Mouse (Mus musculus) midbrain, embryonic 10.5 days (tissue): ENCODE results near the gene Fhit. TPM values are rescaled to one million over a fixed set of nuclear protein-coding genes. Genes with fewer than 3 reads are reported as not detected.

Source experiments
- DNase-seq: peaks from one replicate; pipeline ENCODE4 v3.0.0-alpha.2; 2017; ENCODE audit warnings: low spot score
- H3K27ac ChIP-seq: fragments of 300-500 bp; sonication (generic); replicated peaks from 2 replicates; pipeline ENCODE4 v1.5.1; 2016; ENCODE audit warnings: mild to moderate bottlenecking
- H3K27me3 ChIP-seq: fragments of 300-500 bp; sonication (generic); 2 replicates; pipeline ENCODE4 v1.6.1; 2016; ENCODE audit warnings: low read depth, mild to moderate bottlenecking; ENCODE audit not compliant: poor library complexity, severe bottlenecking
- H3K36me3 ChIP-seq: fragments of 300-500 bp; sonication (generic); 2 replicates; pipeline ENCODE4 v1.6.1; 2016; ENCODE audit warnings: mild to moderate bottlenecking, moderate library complexity
- H3K4me1 ChIP-seq: fragments of 300-500 bp; sonication (generic); 2 replicates; pipeline ENCODE4 v1.6.1; 2016
- H3K4me3 ChIP-seq: fragments of 300-500 bp; sonication (generic); 2 replicates; pipeline ENCODE4 v1.5.1; 2016; ENCODE audit warnings: mild to moderate bottlenecking, moderate library complexity
- H3K9me3 ChIP-seq: fragments of 300-500 bp; sonication (generic); replicated peaks from 2 replicates; pipeline ENCODE4 v1.6.1; 2016; ENCODE audit warnings: mild to moderate bottlenecking
- WGBS: fragments of 180-500 bp; shearing (Covaris S2); methylation state at CpG from one replicate; pipeline ENCODE4 v1.1.7; 2016; 5-methylcytosine and 5-hydroxymethylcytosine counted together
- polyA plus RNA-seq: library from polyadenylated mRNA; unstranded; fragments of >200 nt; fragmentation: Nextera tagmentation; extraction: Ambion mirVana; gene quantifications from 2 replicates; pipeline ENCODE4 v1.2.1, GENCODE M21; 2016

Fhit gene
- polyA plus RNA-seq, 1 experiment from 2014 or later: 3.4 TPM

GRCm38 (mm10) chr14:10655842-10656241, 506.0 kb downstream of the Fhit start:
- Histone ChIP-seq H3K4me1 (peaks cover 5% of the 10 kb centered on the region; the same call in 1 of the 2 replicates), H3K27ac (no peak overlapping the region), H3K4me3 (no peak overlapping the region), H3K9me3 (no peaks in the 10 kb centered on the region), H3K27me3 (no peaks in the 10 kb centered on the region), H3K36me3 (no peaks in the 10 kb centered on the region)
- no peak for DNase-seq
- WGBS: 55% methylated on average over 3 of the region's 3 CpGs

GRCm38 (mm10) chr14:10647832-10648231, 514.0 kb downstream of the Fhit start:
- H3K9me3 ChIP-seq: no peaks in the 10 kb centered on the region
- H3K4me1 ChIP-seq: no peaks in the 10 kb centered on the region
- no peaks in the 10 kb centered on the region for H3K27me3 ChIP-seq
- no peak for DNase-seq
- no peaks in the 10 kb centered on the region for H3K36me3 ChIP-seq
- H3K4me3 ChIP-seq: no peak overlapping the region
- H3K27ac ChIP-seq: no peak overlapping the region

DNA sequence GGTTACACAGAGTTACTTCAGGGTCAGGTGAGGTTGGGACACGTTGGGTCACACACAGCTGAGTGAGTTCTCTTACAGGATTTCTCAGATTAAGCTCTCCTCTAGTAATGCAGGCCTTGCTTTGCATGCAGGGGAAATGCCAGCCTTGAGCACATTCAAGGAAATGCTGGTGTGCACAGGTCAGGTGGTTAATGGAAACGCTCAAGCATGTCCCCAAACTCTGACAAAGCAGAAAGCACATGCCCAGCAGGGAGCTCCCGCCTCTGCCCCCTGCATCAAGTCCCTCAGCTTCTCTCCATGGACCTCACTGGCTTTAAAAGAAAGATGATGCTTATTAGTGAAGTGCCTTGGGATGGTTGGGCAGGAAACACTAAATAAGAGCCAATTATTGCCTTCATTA, 530.1 kb downstream of the Fhit start:
- Histone ChIP-seq H3K9me3 (no peaks in the 10 kb centered on the region), H3K36me3 (no peaks in the 10 kb centered on the region), H3K4me3 (no peak overlapping the region), H3K27me3 (no peaks in the 10 kb centered on the region), H3K27ac (no peak overlapping the region), H3K4me1 (no peaks in the 10 kb centered on the region; the same call in 1 of the 2 replicates)
- WGBS: 57% methylated on average over 3 of the region's 3 CpGs
- no peak for DNase-seq

DNA sequence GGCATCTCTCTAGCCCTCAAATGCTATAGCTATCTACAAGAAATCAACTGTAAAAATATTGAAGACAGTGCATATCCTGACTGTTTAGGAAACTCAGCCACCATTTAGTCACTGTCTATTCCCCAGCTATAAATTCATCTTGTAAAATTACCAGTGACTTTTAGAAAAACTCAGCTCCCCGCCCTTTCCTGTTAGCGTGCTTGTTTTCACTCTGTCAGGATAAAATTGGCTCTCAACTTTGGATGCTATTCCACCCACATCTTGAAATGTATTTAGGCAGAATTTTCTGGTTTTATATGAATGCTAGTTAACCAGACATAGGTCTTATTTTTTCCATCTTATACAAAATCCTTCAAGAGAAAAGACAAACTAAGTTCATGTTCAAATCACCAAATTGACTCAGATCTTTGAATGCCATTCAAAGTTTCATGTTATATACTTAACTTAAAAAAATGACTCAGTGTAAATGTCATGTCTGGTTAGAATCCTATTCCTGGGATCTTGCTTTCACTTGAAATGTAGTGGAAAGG, 530.9 kb downstream of the Fhit start:
- H3K27me3 ChIP-seq: no peaks in the 10 kb centered on the region
- no peak overlapping the region for H3K4me3 ChIP-seq
- no peak overlapping the region for H3K27ac ChIP-seq
- H3K36me3 ChIP-seq: no peaks in the 10 kb centered on the region
- WGBS: 98% methylated on average over 2 of the region's 2 CpGs
- no peaks in the 10 kb centered on the region; the same call in 1 of the 2 replicates for H3K4me1 ChIP-seq
- no peaks in the 10 kb centered on the region for H3K9me3 ChIP-seq
- no peak for DNase-seq

DNA sequence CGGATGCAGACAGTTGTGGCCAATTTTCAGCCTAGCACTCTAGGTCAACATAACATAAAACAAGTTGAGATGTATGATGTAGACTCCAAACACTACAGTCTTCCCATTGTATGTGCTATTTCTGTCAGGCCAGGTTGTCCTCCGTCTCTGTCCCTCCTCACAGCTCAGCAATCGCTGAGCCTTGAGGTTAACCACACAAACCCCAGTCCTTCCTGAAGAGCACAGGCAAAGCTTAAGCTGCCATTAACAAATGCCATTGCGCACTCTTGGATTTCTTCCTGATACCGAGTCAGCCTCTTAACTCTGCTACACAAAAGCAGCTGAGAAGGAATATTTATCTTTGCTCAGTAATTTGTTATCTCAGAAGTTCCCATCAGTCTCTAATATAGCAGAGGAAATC, 568.4 kb downstream of the Fhit start:
- no peak overlapping the region for H3K27ac ChIP-seq
- no peak overlapping the region for H3K4me3 ChIP-seq
- no peaks in the 10 kb centered on the region for H3K27me3 ChIP-seq
- 84% methylated on average over 5 of the region's 5 CpGs for WGBS
- no peak for DNase-seq
- H3K36me3 ChIP-seq: no peaks in the 10 kb centered on the region
- H3K4me1 ChIP-seq: no peaks in the 10 kb centered on the region
- no peaks in the 10 kb centered on the region for H3K9me3 ChIP-seq

DNA sequence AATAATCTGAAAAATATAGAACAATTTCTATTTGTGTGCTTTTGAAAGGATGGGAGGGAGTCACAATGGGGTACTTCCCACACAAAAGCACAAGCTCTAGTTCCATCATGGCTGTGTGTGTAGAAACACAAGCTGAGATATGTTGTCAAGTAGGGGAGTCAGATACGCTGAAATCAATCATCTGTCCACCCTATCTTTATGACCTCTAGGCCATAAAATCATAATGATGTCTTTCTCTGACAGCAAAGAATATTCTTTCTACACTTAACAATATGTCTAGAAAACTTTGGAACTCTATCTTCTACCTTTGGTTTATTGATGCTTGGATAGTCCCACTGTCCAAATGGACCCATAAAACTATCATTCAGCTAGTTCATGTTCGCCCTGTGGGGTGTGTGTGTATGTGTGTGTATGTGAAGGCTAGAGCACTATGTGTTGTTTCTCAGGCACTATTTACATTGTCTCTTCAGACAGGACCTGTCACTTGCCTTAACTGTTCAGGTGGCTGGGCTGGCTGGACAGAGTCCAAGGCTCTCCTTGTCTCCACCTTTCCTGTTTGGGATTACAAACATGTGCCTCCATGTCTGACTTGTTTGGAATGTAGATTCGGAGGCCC, 592.8 kb downstream of the Fhit start:
- Histone ChIP-seq H3K9me3 (no peaks in the 10 kb centered on the region), H3K36me3 (no peaks in the 10 kb centered on the region), H3K4me1 (no peaks in the 10 kb centered on the region), H3K27me3 (no peaks in the 10 kb centered on the region), H3K27ac (no peak overlapping the region), H3K4me3 (no peak overlapping the region)
- 87% methylated on average over 3 of the region's 3 CpGs for WGBS
- DNase-seq: no peak

GRCm38 (mm10) chr14:10567771-10568170, 594.1 kb downstream of the Fhit start:
- no peaks in the 10 kb centered on the region for H3K27me3 ChIP-seq
- 80% methylated on average over 2 of the region's 2 CpGs for WGBS
- no peak overlapping the region for H3K27ac ChIP-seq

DNA sequence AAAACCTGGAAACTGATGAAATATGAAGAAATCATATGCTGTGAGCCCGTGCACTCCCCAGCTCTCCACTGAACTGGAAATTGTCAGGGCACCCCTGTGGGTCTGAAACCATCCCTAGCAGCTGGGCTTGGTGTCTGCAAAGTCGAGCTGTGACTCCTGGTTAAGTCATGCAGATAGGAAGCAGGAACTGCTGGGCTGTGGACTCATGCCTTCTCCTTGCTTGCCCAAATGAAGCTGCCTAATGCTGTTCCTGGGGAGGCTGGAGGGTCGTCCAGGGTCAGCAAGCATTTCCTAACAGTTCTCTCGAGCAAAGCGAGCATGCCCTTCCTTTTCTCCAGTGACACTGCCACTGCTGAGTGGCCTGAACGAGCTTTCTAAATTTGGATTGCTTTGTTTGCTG, 607.1 kb downstream of the Fhit start:
- no peak for DNase-seq

More at GRCm38 (mm10) chr14:10567771-10568170, 594.1 kb downstream of the Fhit start:
- H3K4me1 ChIP-seq: no peaks in the 10 kb centered on the region
- DNase-seq: no peak
- no peaks in the 10 kb centered on the region for H3K36me3 ChIP-seq
- no peak overlapping the region for H3K4me3 ChIP-seq
- H3K9me3 ChIP-seq: no peaks in the 10 kb centered on the region

GRCm38 (mm10) chr14:10548632-10549031, 613.2 kb downstream of the Fhit start:
- 86% methylated on average over 2 of the region's 2 CpGs for WGBS
- Histone ChIP-seq H3K36me3 (no peaks in the 10 kb centered on the region), H3K27me3 (no peaks in the 10 kb centered on the region), H3K4me3 (no peak overlapping the region), H3K4me1 (no peaks in the 10 kb centered on the region), H3K9me3 (no peaks in the 10 kb centered on the region), H3K27ac (no peak overlapping the region)
- no peak for DNase-seq

More for the DNA sequence above, 607.1 kb downstream of the Fhit start:
- H3K9me3 ChIP-seq: no peaks in the 10 kb centered on the region
- no peaks in the 10 kb centered on the region for H3K27me3 ChIP-seq
- no peaks in the 10 kb centered on the region for H3K36me3 ChIP-seq
- no peak overlapping the region for H3K4me3 ChIP-seq
- H3K4me1 ChIP-seq: no peaks in the 10 kb centered on the region
- WGBS: 31% methylated on average over 6 of the region's 6 CpGs
- 0 out of 2 replicates have a peak overlapping the region, but pooled peaks have one; percentile 3 for H3K27ac ChIP-seq

GRCm38 (mm10) chr14:10545916-10546315, 615.9 kb downstream of the Fhit start:
- Histone ChIP-seq H3K4me1 (no peaks in the 10 kb centered on the region), H3K27me3 (no peaks in the 10 kb centered on the region), H3K4me3 (no peak overlapping the region), H3K36me3 (no peaks in the 10 kb centered on the region), H3K27ac (no peak overlapping the region), H3K9me3 (no peaks in the 10 kb centered on the region)
- DNase-seq: no peak
- WGBS: 72% methylated on average over 3 of the region's 3 CpGs

DNA sequence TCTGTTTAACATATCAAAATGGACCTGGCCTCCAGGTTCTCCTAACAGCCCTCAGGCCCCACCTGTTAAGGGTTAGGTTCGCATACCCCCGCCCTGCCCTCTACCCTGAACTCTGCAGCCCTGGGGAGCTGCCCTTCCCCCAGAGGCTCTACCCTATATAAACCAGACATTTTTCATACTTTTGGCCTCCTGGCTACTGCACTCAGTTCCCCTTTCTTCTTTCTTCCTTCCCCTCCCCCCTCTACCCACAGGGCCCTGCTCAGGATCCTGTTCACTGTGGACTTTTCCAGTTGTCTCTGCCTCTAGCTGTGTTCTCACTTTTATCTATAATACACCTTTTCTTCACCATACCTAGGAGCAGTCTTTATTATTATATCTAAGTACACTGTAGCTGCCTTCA, 627.0 kb downstream of the Fhit start:
- Histone ChIP-seq H3K36me3 (no peaks in the 10 kb centered on the region), H3K4me1 (no peaks in the 10 kb centered on the region), H3K4me3 (no peak overlapping the region), H3K27ac (no peak overlapping the region), H3K27me3 (no peaks in the 10 kb centered on the region), H3K9me3 (no peaks in the 10 kb centered on the region)
- no peak for DNase-seq
- WGBS: 62% methylated on average over 2 of the region's 2 CpGs

DNA sequence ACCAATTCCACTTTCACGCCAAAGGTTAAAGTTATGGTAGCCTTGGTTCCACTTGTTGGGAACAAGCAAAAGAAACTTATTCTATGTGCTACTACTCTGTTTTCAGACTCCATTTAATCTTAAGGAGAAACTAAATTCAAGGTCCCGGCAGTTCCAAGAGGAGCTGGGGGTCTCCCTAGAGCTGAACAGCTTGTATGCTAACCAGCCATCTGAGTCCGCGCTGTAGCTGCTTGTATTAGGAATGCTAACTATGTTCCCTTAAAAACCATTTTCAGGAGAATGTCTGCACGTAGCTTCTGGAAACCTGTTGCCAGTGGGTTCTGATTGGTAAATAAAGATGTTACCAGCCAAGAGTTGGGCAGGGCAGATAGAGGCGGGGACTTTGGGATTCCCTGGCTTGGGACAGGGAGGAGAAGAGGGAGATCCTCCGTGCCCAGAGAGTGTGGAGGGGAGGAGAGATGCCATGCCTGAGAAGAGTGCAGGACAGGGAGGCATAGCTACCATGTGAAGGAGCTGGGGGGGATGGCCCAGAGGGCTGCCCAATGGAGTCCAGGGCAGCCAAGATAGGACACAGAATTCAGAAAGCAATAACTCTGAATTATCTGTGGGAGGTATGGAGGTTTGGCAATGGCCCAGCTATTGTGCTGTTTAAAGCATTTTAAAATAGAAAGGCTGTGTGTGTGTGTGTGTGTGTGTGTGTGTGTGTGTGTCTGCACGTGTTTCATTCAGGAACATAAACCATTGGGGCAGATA, 629.9 kb downstream of the Fhit start:
- peaks cover 4% of the 10 kb centered on the region for H3K4me1 ChIP-seq
- 81% methylated on average over 8 of the region's 8 CpGs for WGBS
- no peak for DNase-seq
- no peaks in the 10 kb centered on the region for H3K27me3 ChIP-seq
- H3K9me3 ChIP-seq: no peaks in the 10 kb centered on the region
- no peaks in the 10 kb centered on the region for H3K36me3 ChIP-seq
- H3K4me3 ChIP-seq: no peak overlapping the region
- H3K27ac ChIP-seq: no peak overlapping the region

DNA sequence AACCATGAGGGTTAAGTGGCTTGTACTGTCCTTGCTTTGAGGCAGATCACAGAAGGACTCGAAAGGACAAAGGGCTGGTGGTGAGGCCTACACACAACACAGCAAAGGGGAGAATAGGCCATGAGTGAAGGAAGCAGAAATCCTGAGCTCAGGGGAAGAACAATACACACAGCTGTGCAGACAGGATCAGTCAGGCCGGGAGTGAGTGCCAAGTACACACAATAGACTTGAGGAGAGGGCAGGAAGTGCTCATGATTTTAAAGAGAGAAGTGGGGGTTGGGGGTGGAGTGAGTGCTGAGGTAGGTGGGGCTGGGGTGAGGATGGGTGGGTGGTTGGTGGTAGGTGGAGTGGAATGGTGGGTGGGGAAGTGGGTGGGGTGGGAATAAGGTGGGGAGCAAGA, 635.0 kb downstream of the Fhit start:
- peak; percentile 23 for DNase-seq
- Histone ChIP-seq H3K9me3 (no peaks in the 10 kb centered on the region), H3K27ac (peak overlapping the region; percentile 72), H3K4me1 (peaks cover 11% of the 10 kb centered on the region), H3K4me3 (no peak overlapping the region), H3K36me3 (no peaks in the 10 kb centered on the region), H3K27me3 (no peaks in the 10 kb centered on the region)
- 31% methylated on average over 2 of the region's 2 CpGs for WGBS
